Mouse (Mus musculus): Measurements from ENCODE around the gene Dnah8. TPM values are rescaled to one million over a fixed set of nuclear protein-coding genes. Genes with fewer than 3 reads are reported as not detected.
A peak's percentile ranks its signal among the peaks of the same experiment; 100 is the strongest.

The Dnah8 gene
- polyA plus RNA-seq, 1 experiment from 2014 or later = 12.6 TPM

- DNase-seq (ENCODE audit: low spot score) = no peak
Observed at GRCm38 (mm10) chr17:30662131-30662530, 38.0 kb downstream of the Dnah8 start.

DNA sequence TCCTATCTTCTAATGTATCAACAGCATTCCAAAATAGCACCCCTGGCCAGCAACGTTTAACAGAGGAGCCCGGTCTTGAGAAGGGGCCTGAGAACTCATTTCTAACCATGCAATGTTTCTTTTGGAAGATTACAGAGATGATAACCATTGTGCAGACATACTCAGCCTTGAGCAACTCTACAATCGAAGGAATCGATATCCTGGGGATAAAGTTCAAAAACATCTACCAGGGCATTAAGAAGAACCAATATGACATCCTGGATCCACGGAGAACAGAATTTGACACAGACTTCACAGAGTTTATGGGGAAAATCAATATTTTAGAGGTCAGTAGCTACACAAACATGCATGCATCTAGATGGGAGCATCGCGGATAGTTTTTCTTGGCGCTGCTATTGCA lies 39.0 kb downstream of the Dnah8 start:
- no peak for DNase-seq (ENCODE audit: low spot score)

- no peak for DNase-seq (ENCODE audit: low spot score)
Observed at GRCm38 (mm10) chr17:30664856-30665255, 40.7 kb downstream of the Dnah8 start.

DNA sequence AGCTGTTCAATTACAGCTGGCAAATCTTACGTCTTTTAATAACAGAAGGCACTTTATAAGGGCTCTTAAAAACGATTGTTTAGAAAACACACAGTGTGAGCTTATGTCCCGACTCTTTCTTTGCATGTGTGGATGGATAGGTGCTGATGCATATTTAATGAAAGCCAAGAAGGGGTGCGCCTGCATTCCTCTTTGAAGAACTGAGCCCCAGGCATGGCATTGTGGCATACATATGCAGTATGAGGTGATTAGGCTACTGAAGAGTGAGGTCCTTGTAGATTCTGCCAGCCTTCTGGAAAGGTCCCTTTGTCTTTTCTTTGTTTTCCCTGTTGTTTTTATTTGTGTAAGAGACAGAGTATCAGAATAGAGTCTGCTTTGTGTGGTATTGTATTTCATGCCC lies 48.4 kb downstream of the Dnah8 start:
- no peak for DNase-seq (ENCODE audit: low spot score)

GRCm38 (mm10) chr17:30673023-30673422 lies 48.9 kb downstream of the Dnah8 start:
- DNase-seq (ENCODE audit: low spot score) = no peak

DNA sequence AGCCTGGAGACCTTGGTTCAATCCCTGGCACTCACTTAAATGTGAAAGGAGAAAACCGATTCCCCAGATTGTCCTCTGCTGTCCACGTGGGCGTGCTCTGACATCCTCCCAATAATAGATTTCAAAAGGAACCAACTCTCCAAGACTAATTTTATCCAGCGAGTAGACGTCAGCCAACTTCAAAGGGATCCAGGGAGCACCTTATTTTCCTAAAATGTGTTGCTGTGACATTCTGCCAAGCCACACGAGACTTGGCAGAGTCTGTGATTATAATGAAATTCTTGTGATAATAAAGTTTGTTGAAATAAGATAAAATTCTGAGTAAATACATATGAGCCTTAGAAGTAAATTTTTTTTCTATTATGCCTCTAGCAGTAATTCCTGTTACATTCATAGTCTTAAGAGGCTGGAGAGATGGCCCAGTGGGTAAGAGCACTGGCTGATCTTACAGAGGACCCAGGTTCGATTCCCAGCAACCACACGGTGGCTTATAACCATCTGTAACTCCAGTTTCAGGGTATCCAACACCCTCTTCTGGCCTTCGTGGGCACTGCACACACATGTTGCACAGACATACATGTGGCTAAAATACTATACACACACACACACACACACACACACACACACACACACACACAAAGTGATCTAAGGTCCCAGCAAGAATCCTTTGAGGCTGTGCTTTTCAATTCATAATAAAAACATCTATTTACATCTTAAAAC lies 51.0 kb downstream of the Dnah8 start:
- no peak for DNase-seq (ENCODE audit: low spot score)

DNA sequence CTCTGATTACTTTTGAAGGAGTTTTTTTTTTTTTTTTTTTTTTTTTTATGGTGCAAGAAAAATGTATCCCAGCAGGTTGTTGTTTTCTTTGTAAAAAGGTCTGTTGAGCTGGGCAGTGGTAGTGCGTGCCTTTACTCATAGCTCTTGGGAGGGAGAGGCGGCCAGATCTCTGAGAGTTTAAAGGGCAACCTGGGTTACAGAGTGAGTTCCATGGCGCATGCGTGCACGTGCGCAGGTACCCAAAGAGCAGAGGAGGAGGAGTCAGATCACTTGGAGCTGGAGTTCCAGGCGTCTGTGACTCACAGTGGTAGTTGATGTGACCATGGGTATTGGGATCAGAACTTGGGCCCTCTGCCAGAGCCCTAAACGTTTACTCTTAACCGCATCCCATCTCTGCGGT lies 54.4 kb downstream of the Dnah8 start:
- DNase-seq (ENCODE audit: low spot score) = no peak

DNA sequence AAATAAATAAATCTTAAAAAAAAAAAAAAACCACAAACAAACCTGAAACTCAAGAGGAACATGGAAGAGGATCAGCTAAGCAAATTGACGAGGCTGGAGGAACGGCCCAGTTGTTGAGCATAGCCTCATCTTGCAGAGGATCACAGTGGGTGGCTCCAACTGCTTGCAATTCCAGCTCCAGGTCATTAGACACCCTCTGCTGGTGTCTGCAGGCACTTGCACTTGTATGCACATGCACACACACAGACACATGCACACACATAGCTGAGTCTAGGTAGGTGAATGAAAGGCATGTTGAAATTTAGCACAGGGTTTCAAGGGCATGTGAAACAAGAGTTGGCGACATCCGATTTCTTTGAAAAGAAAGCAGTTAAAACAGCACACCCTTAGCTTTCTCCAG lies 55.5 kb downstream of the Dnah8 start:
- no peak for DNase-seq (ENCODE audit: low spot score)

DNA sequence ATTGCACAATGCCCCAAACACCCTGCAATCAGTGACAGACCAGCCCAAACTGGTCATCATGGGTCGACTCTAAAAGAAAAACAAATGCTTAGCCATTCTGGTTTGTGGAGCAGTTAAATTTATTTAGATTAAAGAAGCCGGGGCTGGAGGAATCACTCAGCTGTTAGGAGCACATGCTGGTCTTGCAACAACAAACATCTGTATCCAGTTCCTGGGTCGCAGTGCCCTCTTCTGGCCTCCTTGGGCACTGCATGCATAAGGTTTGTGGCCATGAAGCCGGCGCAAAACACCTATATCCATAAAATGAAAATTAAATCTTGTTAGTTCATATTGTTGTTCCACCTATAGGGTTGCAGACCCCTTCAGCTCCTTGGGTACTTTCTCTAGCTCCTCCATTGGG lies 57.5 kb downstream of the Dnah8 start:
- DNase-seq (ENCODE audit: low spot score) = peak; percentile 75

DNA sequence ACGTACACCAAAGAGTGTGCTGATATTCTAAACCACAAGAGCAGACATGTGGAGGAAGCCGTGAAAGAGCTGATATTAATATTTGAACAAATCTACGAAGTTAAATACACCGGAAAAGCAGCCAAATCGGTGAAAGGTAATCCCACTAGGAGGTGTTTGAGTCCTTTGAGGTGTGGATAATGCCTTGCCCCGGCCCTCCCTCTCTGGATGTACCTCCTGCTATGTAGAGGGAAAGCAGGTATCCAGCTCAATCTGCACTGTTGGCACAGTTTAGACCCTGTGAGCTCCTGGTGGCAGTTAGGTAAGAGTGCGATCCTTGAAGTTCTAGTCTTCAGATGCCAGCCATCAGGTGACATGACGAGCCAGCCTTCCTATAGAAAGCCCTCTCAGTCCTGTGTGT lies 66.0 kb downstream of the Dnah8 start:
- DNase-seq (ENCODE audit: low spot score) = no peak

DNA sequence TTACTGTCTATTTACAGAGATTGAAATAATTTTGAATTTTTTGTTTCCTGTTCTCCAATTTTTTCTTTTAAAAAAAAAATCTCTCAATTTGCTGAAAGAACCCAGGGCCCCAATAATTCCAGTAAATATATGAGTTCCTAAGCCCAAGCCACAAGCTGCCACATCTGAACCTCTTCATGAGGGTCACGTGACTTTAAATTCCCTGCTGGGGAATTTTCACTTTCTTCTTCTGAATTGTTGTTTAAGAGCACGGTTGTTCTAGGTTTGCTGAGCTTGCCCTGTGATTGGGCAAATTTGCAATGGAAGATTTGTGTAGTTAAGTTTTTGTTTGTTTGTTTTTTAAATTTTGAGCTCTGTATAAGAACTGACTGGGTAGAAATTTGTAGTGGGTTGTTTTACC lies 67.3 kb downstream of the Dnah8 start:
- DNase-seq (ENCODE audit: low spot score) = no peak

GRCm38 (mm10) chr17:30694281-30694680 lies 70.1 kb downstream of the Dnah8 start:
- DNase-seq (ENCODE audit: low spot score) = no peak

DNA sequence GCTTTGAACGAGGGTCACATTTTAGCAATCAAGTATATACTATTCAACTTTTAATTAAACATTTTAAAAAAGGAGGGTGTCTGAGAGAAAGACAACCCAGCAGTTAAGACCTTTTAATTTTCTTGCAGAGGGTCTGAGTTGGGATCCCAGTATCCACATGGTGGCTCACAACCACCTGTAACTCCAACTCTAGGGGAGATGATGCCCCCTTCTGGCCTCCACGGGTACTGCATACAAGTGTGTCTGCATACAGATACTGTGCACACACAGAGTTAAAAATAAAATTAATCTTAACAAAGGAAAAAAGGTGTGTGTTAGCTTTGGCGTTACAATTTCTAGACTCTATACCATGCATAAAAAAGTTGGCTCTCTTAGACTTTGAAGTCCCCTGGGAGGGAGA lies 90.6 kb downstream of the Dnah8 start:
- peak; percentile 18 for DNase-seq (ENCODE audit: low spot score)

- no peak for DNase-seq (ENCODE audit: low spot score)
Observed at GRCm38 (mm10) chr17:30718197-30718596, 94.0 kb downstream of the Dnah8 start.

DNA sequence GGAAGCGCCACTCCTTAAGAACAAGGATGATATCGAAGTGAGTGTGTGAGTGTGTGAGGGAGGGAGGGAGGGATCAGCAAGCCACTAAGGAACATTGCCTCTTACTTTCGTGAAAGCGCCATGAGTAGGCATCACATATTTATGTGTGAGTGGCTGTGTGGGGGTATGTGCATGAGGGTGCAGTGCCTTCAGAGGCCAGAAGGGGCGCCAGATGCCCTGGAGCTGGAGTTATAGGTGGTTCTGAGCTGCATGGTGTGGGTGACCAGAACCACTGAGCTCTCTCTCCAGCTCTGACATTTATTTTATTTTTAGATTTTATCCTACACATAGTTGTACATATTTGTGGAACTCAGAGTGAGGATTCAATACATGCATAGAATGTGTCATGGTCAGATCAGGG lies 94.9 kb downstream of the Dnah8 start:
- no peak for DNase-seq (ENCODE audit: low spot score)

- no peak for DNase-seq (ENCODE audit: low spot score)
Observed at GRCm38 (mm10) chr17:30727788-30728187, 103.6 kb downstream of the Dnah8 start.

- no peak for DNase-seq (ENCODE audit: low spot score)
Observed at GRCm38 (mm10) chr17:30732736-30733135, 108.6 kb downstream of the Dnah8 start.

GRCm38 (mm10) chr17:30734770-30735169 lies 110.6 kb downstream of the Dnah8 start:
- DNase-seq (ENCODE audit: low spot score) = no peak

- no peak for DNase-seq (ENCODE audit: low spot score)
Observed at GRCm38 (mm10) chr17:30735454-30735853, 111.3 kb downstream of the Dnah8 start.

GRCm38 (mm10) chr17:30737797-30738196 lies 113.6 kb downstream of the Dnah8 start:
- DNase-seq (ENCODE audit: low spot score) = peak; percentile 40

GRCm38 (mm10) chr17:30739769-30740168 lies 115.6 kb downstream of the Dnah8 start:
- no peak for DNase-seq (ENCODE audit: low spot score)

- no peak for DNase-seq (ENCODE audit: low spot score)
Observed at GRCm38 (mm10) chr17:30743947-30744346, 119.8 kb downstream of the Dnah8 start.
